Mouse (Mus musculus) retina, adult 2 months (tissue): ENCODE results near the gene Pigb.
A peak's percentile ranks its signal among the peaks of the same experiment; 100 is the strongest.
"Not testable (repeated sequence)": the region's sequence is repeated elsewhere in the genome, so short reads cannot be mapped to it uniquely, and the experiment has no call there.

ENCODE experiments used
- DNase-seq: peaks from one replicate; pipeline ENCODE4 v3.0.0-alpha.2; 2012; ENCODE audit warnings: low read depth, low spot score

Gene Pigb

DNA sequence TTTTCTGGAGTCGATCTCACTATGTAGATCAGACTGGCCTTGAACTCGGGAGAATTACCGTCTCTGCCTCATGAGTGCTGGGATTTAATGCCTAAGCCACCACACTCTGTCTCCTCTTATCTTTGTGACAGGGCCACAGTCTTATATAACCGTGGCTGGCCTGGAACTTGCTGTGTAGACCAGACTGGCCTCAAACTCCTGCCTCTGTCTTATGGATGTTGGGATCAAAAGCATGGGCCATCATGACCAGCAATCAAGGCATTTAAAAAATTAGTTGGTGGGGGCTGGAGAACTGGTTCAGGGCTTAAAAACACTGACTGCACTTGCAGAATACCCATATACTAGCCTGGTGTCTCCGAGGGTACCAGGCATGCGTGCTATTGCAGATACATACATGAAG, at the start of gene Pigb:
Gene Pigb, minus strand, starts transcription at position 299 of the 400 bp plus-strand sequence.
- DNase-seq = no peak

DNA sequence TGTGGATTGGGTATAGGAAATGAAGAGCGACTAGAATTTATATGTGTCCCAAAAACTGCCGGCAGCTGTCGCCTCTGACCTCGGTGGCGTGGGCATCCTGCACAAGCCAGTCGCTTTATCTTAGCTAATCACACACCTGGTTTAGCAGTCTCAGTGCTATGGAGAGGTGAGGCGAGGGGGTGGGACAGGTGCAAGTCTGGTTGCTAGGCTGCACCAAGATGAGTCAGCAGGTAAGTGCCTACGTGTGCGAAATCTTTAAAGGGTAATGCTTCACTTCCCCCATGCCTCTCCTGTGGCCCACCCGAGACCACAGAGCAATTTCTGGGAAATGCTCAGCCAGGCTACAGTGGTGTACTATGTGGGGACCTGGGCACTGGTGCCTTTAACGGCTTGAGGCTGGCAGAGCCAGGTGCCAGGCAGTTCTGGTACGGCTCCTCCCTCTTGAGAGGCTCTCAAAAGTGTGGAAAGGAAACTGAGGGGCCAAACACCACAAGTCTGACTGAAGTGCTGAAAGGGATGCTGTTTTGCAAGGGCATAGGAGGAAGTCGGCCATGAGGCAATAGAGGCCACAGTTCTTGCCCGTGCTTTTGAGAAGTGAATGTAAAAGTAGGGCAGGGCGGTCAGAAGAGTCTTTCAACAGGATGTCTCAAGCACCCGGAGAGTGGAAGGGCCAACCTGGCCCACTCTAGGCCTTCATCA, 49.2 kb upstream of the Pigb start:
- DNase-seq = no peak

DNA sequence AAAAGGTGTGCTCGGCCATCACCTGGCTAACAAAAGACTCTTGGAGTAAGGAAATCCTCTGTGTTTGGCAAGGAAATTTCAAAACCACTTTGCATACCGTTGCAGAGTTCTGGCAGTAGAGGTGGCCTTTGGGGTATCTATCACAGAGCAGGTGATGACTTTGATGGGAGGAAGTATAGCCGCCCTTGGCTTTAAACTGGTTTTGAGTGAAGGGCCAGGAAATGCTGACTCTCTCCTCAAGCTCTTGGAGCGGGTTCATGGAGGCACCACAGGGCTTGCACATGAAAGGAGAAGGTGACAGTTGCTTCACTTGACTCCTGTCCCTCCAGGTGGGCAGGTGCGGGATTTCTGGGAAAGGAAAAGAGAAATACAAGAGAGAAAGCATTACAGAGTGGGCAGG, 47.4 kb upstream of the Pigb start:
- no peak for DNase-seq

DNA sequence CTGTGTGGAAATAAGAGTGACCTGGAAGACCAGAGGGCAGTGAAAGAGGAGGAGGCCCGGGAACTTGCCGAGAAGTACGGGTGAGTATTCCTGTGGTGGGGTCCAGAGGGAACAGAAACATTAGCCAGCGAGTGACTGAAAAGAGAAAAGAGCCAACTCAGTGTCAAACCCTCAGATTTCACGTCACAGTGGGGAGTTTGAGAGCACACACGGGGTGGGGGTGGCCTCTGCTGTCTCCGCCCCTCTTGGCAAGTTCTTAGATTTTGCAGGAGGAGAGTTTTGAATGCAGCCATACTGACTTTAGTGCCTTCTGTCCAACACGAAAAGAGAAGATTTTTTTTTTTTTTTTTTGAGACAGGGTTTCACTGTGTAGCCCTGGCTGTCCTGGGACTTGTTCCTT, 46.9 kb upstream of the Pigb start:
- no peak for DNase-seq

DNA sequence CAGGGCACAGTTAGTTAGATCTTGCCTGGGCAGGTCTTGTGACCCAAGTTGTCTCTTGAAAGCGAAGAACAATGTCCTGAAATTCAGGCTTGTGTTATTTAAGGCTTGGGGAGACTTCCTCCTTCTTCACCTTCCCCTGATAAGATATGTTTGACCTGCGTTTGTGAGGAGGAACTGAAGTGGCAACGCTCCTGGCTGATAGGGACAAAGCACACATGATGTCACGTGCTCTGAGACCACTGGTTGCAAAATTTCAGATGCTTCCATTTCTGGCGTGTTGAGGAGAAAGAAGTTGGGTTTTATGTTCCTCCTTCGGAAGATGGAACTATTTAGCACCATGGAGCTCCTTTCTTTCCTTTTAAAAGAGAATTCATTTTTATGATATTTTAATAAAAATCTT, 45.7 kb upstream of the Pigb start:
- DNase-seq = no peak

DNA sequence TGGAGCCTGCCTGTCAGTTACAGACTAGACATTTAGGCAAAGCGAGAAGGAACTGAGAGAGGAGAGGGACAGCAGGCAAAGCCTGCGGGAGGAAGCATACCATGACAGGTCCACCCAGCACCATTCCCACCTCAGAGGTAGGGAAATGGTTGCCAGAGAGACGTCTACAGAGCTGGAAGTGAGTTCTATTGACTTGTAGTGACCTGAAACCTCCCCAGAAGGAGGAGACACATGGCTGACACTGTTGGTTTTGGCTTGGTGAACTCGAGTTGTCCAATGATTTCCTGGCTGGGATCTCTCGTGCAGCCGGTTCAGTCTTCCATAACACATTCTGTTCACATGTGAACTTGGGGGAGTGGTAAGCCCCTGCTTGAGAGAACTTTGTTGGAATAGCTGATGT, 43.8 kb upstream of the Pigb start:
- no peak for DNase-seq

DNA sequence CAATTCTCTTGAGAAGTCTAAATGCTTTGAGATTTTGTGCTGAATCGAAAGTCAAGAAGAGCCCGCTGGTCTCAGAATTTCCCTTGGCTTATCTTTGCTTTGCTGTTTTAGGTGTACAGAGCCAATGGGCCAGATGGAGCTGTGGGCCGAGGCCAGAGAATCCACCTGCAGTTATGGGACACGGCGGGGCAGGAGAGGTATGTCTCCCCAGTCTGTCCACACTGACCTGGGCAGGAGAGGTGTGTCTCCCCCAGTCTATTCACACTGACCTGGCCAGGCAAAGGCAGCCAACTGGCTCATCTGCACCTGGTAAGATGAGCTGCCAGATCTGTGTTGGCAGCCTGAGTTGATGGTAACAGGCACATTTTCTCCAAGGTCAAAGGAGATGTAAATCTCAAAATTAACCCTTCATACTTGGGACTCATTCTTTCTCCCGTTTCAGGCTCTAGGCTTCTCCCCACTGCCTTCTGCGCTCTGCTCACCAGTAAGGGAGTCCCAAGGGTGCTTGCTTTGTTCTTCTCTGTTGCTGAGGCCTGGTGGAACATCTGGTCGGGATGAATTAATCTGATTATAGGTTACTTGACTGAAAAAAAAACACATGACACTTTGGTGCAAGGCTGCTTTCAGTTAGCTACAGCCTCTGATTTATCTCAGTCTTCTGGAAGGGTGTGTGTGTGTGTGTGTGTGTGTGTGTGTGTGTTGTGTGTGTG, 42.3 kb upstream of the Pigb start:
- DNase-seq = no peak

DNA sequence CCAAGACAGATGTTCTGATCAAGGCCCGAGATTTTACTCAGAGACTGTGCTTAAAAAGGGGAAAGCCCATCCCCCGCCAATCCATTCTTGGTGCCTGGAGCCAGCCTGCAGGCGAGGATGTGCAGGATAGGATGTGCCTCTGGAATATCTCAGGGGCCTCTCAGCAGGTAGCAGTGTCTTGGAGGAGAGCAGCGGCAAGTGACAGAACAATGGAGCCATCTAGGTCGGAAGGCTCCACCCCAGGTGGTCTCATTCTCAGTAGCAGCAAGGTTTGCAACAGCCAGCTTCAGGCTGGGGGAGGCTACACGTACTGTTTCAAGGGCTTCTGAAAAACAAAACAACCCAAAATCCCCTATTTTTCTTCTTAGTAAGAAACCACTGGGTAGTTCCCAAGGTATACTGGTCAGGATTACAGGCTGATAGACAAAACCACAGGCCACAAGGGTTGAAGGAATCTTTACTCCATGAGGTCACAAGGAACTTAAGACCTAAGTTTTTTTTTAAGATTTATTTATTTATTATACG, 39.7 kb upstream of the Pigb start:
- no peak for DNase-seq

DNA sequence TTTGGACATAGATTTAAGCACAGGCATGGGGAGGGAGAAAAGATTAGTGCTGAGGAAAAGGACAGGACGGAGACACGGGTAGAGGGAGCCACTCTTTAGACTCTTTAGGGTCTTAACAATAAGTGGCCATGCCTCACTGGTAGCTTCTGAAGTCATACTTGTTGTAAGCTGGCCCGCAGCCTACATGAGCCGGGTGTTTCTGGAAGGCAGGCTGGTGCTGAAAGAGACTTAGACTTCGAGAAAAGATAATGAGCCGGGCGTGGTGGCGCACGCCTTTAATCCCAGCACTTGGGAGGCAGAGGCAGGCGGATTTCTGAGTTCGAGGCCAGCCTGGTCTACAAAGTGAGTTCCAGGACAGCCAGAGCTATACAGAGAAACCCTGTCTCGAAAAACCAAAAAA, 39.2 kb upstream of the Pigb start:
- DNase-seq = not testable (repeated sequence)

DNA sequence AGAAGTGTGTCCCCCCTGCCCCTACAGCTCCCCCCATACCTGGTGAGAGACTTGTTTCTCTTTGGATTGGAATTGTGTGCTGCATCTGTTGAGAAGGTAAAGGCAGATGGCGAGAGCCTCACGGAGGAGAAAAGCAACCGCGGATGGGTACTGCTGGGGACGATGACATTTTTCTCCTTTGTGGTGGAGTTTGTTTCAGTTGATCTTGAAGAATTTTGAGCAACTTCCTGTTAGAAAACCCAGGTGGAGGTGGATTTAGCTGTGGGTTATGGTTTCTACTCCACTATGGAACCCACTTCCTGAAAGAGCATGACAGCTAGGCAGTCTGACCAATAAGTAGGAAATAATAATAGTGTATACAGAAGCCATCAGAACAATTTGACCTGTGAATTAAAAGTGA, 33.0 kb upstream of the Pigb start:
- DNase-seq = no peak

DNA sequence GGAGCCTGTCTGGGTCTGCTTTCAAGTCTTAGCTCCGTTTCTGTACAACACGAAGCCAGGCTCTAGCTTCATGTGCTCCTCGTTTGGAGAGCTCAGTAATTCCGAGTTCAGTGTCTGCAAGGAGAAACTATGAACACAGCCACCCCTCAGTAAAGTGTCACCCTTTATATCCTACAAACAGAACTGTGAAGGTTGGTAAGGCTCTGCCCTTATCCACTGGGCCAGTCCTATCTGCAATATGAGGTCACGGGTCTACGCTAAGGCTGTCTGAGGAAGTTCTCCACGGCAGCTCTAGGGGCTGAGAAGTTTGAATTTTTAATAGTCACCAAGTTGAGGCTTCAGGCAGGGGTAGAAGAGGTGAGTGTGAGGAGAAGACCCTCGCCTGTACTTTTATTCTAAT, 32.2 kb upstream of the Pigb start:
- no peak for DNase-seq

DNA sequence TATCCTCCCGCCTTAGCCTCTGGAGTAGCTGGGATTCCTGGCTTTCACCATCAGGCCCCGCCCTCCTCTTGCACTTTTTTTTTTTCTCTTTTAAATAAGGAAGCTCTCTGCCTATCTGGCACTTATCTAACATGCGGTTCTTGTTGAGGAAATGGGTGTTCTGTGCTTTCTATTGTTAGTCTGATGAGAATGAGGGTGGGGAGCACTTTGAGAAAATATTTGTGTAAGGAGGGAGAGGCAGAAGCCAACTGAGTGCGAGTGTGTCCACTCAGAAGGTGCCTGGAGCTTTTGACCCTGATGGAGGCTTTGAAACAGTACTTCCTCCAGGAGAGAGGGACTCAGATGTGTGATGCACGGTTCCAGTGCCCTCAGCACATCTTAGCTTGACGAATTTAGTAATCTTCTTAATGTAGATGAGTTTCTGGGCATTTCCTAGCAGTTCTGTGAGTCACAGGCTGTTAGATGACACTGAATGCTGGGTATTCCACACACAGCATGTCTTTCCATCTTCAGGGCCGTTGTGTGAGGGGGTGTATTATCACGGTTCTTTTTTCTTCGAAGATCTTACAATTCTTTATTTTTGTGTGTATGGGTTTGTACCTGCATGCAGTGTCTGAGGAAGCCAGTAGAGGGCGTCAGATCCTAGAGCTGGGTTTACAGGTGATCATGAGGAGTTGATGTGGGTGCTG, 30.9 kb upstream of the Pigb start:
- no peak for DNase-seq

DNA sequence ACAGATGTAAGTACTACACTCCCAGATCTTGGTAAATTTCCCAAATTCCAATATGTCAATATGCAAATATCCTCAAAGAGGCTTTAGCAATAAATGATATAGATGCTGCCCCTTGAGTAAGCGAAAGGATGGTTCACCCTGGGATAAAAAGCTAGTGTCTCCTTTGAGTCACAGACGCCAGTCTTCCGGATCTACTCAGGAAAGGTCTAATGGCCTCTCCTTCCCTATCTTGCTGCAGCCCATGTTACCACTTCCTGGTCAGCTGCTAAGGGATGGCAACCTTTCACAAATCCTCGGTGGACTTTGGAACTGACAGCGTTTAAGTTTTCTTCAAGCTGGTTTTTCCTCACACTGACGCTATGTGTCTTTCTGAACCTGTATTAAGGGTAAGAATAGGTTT, 28.5 kb upstream of the Pigb start:
- no peak for DNase-seq

DNA sequence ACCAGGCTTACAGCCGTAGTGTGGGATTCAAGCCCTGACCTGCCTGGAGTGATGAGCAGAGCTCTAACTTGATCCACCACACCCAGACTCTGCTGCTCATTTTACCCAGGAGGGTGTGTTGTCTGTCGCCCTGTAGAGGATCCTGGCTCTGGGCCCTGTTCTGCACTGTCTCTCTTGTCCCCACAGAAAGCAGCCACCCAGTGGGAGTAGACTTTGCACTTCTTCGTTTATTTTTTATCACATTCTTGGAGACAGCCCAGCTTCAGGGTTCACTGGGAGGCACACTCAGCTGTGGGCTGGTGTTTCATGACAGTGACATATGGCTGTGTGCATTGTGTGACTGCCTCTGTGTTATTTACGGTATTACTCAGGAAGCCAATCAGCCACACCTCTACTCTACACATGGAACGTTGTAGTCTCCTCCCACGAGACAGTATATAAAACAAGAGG, 28.1 kb upstream of the Pigb start:
- no peak for DNase-seq

DNA sequence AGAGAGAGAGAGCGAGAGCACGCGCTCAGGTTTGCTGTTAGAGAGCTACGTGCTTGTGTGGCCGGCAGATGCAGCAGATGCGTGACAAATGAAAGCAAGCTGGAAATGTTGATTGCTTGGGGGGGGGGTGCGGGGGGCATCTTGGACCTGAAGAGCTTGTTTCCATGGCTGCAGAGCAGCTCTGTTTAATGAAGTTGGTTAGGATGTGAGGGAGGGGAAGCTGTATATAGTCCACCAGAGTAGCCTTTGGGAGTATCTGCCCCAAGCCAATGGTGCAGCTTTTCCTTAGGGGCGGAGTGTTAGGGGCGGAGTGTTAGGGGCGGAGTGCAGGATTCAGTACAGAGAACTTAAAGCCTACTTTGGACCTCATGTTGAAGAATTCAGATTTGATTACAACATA, 26.9 kb upstream of the Pigb start:
- no peak for DNase-seq

DNA sequence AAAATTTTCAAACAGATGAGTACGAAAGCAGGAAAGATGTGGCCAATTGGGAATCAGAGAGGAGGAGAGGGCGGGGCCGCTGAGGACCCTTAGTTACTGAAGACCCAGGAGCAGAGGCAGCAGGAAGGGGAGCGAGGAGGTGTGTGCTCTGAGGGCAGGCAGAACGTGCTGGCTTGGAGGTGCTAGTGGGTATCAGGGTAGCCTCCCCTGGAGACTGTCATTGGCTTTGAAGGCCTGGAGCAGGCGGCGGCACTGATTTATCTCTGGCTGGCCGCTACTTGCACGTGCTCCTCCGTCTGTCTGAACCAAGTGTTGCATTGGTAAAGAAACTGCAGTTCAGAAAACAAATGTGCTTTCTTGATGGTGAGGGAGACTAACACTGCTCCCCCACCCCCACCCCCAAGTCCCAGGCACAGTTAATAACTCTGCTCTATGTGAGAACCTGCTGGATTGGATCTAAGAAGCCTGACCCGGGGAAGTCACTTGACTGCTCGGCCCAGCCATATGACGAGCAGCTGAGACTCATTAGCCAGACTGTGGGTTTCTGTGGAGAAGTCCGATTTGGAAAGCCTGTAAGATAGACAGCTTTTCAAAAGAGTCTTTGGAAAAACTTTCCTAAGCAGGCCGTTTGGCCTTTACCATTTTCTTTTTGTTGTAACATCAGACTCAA, 23.6 kb upstream of the Pigb start:
- DNase-seq = no peak

DNA sequence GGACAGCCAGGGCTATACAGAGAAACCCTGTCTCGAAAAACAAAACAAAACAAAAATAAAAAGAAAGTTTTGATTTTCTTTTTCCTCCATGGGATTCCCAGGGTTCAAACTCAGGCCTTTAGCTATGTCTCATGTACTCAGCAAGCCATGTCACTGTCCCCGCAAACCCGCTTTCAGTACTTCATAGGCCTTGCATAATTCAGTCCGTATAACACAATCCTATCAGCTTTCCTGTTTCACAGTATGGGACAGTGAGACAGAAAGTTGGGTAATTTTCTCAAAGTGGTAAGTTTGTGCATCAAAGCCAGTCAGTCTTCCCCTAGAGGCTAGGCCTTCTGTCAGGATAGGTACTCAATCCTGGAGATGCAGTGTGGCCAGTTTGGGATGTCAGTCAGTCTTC, 19.0 kb upstream of the Pigb start:
- DNase-seq = no peak

DNA sequence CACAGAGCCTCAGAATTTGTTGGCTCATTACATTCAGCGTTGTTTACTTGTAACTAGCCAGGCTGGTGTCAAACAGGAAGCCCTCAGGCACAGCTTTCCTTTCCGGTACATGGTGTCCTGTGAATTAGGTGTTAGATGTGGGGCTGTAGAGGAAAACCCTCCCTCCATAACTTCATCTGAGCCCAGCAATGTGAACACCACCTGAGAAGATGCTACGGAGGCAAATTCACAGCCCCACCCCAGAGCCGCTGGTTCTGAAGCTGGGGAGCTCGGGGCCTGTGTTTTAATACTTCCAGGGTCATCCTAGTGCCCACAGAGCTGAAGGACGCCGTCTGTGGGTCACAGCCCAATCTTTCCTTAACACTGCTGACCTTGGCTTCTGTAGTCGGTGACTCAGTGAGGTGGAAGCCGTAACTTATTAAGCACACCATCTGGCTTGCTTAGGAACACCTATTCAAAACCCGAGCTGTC, 15.3 kb upstream of the Pigb start:
- DNase-seq = no peak

DNA sequence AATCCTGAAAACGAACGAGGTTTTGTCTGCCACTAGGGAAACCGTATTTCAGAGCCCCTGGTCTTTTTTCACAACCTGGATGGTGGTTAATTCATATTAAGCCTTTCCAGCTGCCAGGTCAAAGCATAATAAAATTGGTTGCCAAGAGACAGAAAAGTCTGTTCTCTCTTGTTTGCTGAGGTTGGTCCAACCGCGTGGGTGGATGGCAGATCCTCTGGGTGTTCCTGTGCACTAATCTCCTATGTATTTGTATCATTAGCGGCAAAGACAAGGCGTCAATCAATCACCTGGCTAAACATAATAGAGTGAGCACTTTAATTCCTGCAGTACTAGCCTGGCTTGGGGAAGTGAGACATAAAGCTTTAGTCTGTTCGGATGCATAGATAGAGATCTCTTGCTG, 10.4 kb upstream of the Pigb start:
- DNase-seq = no peak

DNA sequence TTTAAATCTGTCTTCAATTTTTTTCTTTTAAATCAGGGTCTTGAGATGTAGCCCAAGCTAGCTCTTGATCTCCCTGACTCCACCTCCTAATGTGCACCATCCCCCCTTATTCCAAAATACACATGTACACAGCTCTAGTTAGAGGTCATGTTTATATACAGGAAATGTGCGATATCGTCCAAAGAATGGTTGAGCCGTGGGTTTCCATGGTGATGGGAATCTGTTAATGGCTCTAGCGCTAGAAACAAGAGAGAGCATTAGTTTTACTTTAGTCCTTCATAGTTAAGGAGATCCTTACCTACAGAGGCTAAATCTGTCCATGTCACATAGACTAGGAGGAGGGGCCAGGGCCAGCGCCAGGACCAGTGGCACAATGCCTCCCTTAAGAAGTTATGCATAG, 9.7 kb upstream of the Pigb start:
- no peak for DNase-seq

DNA sequence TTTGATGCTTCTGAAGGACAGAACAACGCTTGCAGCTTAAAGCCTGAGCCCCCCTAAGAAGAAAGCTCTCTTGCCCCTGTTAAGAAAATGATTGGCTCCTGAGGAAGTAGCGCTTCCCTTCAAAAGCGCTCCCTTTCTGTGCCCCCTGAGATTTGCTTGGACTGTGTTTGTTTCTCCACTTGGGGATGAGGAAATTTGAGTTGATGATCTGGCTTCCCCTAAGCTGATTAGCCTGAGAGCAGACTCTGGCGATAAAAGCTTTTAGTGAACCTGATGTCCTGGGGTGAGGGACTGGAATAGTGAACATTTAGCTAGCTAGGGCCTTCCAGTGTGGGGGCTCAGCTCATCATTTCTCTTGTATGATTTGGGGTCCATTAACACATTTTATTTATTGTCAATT, 8.7 kb upstream of the Pigb start:
- DNase-seq = peak; percentile 57

DNA sequence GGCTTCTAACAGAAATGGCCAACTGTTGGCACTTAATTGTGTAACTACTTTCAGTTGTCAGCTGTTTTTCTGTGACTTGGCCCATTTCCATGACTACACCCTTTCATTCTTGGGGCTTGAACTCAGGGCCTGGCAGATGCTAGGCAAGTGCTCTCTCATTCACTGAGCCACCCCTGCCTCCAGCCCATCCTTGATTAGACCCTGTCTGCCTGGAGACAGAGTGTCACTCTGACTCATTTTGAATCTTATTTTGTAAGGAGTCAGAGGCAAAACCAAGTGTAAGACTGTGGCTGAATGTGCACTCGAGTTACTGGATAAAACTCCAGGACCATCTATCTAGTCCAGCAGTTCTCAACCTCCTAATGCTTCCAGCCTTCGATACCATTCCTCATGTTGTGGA, 7.7 kb upstream of the Pigb start:
- DNase-seq = no peak
